Mouse (Mus musculus) induced T-regulatory cell, adult 2 months (primary cell): ENCODE results near the gene Vps13d.

Source experiments
- DNase-seq: peaks from one replicate; pipeline ENCODE4 v3.0.0-alpha.2; 2012; ENCODE audit warnings: low read depth

Gene Vps13d

GRCm38 (mm10) chr4:145004176-145004575 lies 190.6 kb downstream of the Vps13d start:
- DNase-seq, result no peak

GRCm38 (mm10) chr4:145002733-145003132 lies 192.1 kb downstream of the Vps13d start:
- DNase-seq, result no peak

- no peak for DNase-seq
Measured at GRCm38 (mm10) chr4:144999903-145000382, 194.9 kb downstream of the Vps13d start.

GRCm38 (mm10) chr4:144999572-144999880 lies 195.3 kb downstream of the Vps13d start:
- no peak for DNase-seq

GRCm38 (mm10) chr4:144998808-144999571 lies 195.8 kb downstream of the Vps13d start:
- no peak for DNase-seq

GRCm38 (mm10) chr4:144997887-144998658 lies 196.7 kb downstream of the Vps13d start:
- no peak for DNase-seq

- DNase-seq, result no peak
Measured at GRCm38 (mm10) chr4:144996996-144997820, 197.6 kb downstream of the Vps13d start.

GRCm38 (mm10) chr4:144995826-144996225 lies 199.0 kb downstream of the Vps13d start:
- peak; percentile 45 for DNase-seq

GRCm38 (mm10) chr4:144993047-144993917 lies 201.5 kb downstream of the Vps13d start:
- DNase-seq, result no peak

GRCm38 (mm10) chr4:144992413-144992812 lies 202.4 kb downstream of the Vps13d start:
- no peak for DNase-seq

GRCm38 (mm10) chr4:144988443-144989206 lies 206.2 kb downstream of the Vps13d start:
- no peak for DNase-seq

- peak; percentile 75 for DNase-seq
Measured at GRCm38 (mm10) chr4:144986016-144986805, 208.6 kb downstream of the Vps13d start.

- DNase-seq, result no peak
Measured at GRCm38 (mm10) chr4:144983821-144984371, 210.9 kb downstream of the Vps13d start.

- DNase-seq, result no peak
Measured at GRCm38 (mm10) chr4:144983228-144983744, 211.5 kb downstream of the Vps13d start.

GRCm38 (mm10) chr4:144980811-144981551 lies 213.8 kb downstream of the Vps13d start:
- DNase-seq, result peak; percentile 58

GRCm38 (mm10) chr4:144980110-144980509 lies 214.7 kb downstream of the Vps13d start:
- DNase-seq, result no peak

- DNase-seq, result no peak
Measured at GRCm38 (mm10) chr4:144978039-144978438, 216.8 kb downstream of the Vps13d start.

- DNase-seq, result no peak
Measured at GRCm38 (mm10) chr4:144977057-144977456, 217.7 kb downstream of the Vps13d start.
